Mouse (Mus musculus) bone marrow, adult 2 months (tissue): ENCODE measurements at regions not wholly inside any gene's neighbourhood (a gene's known extent, or its start where the extent isn't known, plus 50 kb on each side); places are given as distances from the start of the nearest gene placed in this dataset.
"Not testable (repeated sequence)": the region's sequence is repeated elsewhere in the genome, so short reads cannot be mapped to it uniquely, and the experiment has no call there.

Source experiments
- H3K27ac ChIP-seq: fragments of 200-500 bp; 2 replicates; pipeline ENCODE4 v1.5.1; 2012; ENCODE audit warnings: low read depth, mild to moderate bottlenecking, control low read depth, inconsistent platforms, low read length; ENCODE audit not compliant: control insufficient read depth, poor library complexity, insufficient read depth
- H3K4me1 ChIP-seq: fragments of 200-500 bp; 2 replicates; pipeline ENCODE4 v1.6.1; 2011; ENCODE audit warnings: low read length; ENCODE audit not compliant: control insufficient read depth, insufficient read depth
- H3K4me3 ChIP-seq: fragments of 200-500 bp; replicated peaks from 2 replicates; pipeline ENCODE3; 2011; ENCODE audit warnings: mild to moderate bottlenecking, low read depth, low read length, control low read depth; ENCODE audit not compliant: control insufficient read depth
- CTCF ChIP-seq: fragments of 200-500 bp; IDR thresholded peaks from 2 replicates; pipeline ENCODE4 v1.5.1; 2011; ENCODE audit warnings: low read length, control low read depth; ENCODE audit not compliant: control insufficient read depth, insufficient read depth
- POLR2A ChIP-seq: fragments of 200-500 bp; IDR thresholded peaks from 2 replicates; pipeline ENCODE4 v1.6.1; 2011; ENCODE audit warnings: low read depth, mild to moderate bottlenecking, control low read depth, low read length, borderline replicate concordance; ENCODE audit not compliant: control insufficient read depth
- WGBS: fragments of 180-500 bp; shearing (Covaris S2); methylation state at CpG from one replicate; pipeline ENCODE4 v1.1.7; 2018; 5-methylcytosine and 5-hydroxymethylcytosine counted together

GRCm38 (mm10) chr12:107198389-107199018, 289.9 kb upstream of the 3110018I06Rik start:
- H3K4me1 ChIP-seq = no peaks in the 10 kb centered on the region
- TF ChIP-seq CTCF (no peak), POLR2A (no peak)
- no peak overlapping the region for H3K27ac ChIP-seq
- H3K4me3 ChIP-seq = no peak overlapping the region
- 57% methylated on average over 2 of the region's 2 CpGs for WGBS

DNA sequence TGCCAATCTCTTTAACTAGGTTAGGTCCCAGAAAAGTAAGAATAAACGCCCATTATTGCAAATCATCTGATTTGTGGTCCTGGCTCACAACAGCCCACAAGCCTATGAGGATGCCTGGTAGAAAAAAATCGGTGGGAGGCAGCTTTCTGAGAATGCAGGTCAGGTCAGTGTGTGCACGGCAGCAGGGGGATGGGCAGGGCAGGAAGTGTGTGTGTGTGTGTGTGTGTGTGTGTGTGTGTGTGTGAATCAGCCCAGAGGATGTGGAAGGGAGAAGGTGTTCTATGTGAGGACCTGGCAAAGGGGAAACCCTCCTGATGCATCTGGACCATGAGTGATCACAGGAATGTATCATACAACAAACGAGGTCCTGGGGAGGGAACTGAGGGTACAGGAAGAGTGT, 287.5 kb upstream of the 3110018I06Rik start:
- H3K27ac ChIP-seq = no peak overlapping the region
- no peaks in the 10 kb centered on the region for H3K4me1 ChIP-seq
- TF ChIP-seq POLR2A = no peak
- no peak for TF ChIP-seq CTCF
- WGBS = 37% methylated on average over 4 of the region's 4 CpGs
- H3K4me3 ChIP-seq = no peak overlapping the region

- H3K4me1 ChIP-seq, H3K4me3 ChIP-seq, H3K27ac ChIP-seq: not testable (repeated sequence)
- WGBS = 62% methylated on average over 6 of the region's 6 CpGs
Observed at GRCm38 (mm10) chr12:107208826-107209225, 279.6 kb upstream of the 3110018I06Rik start.

GRCm38 (mm10) chr12:107212826-107213225, 275.6 kb upstream of the 3110018I06Rik start:
- TF ChIP-seq POLR2A = no peak
- TF ChIP-seq CTCF = no peak
- Histone ChIP-seq H3K4me3 (no peak overlapping the region), H3K27ac (no peak overlapping the region), H3K4me1 (no peaks in the 10 kb centered on the region)
- WGBS = 85% methylated on average over 10 of the region's 10 CpGs

GRCm38 (mm10) chr12:107216119-107216518, 272.3 kb upstream of the 3110018I06Rik start:
- WGBS = 63% methylated on average over 8 of the region's 8 CpGs
- TF ChIP-seq CTCF (no peak), POLR2A (no peak)
- H3K4me1 ChIP-seq = no peaks in the 10 kb centered on the region
- H3K27ac ChIP-seq = no peak overlapping the region
- H3K4me3 ChIP-seq = no peak overlapping the region

DNA sequence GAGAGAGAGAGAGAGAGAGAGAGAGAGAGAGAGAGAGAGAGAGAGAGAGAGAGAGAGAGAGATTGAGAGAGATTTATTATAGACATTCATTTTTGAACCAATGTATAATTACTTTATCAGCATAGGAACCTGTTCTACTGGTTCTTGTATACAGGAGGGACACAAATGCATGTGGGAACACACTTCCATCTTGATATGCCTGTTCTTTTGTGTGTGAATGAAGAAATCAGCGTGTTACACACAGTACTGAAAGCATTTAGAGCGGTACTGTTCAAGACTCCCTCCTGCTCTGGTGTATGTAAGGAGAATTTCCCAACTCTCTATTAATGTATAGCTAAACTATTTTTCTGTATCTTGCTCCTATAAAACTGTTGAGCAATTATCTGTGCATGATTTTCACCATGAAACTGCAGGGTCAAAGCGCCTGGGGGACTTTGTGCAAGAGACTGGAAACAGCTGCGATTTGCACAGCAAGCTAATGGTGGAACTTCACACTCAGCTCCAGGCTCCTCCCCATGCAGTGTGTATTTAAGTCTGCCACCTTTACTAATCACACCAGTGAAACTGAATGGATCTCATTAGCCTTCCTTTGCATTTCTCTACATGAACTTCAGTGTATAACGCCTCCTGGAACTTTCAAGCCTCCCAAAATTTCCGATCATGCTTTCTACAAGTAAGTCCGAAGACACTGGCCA, 267.0 kb upstream of the 3110018I06Rik start:
- TF ChIP-seq POLR2A = no peak
- TF ChIP-seq CTCF = no peak
- 71% methylated on average over 7 of the region's 7 CpGs for WGBS
- H3K4me1 ChIP-seq = no peaks in the 10 kb centered on the region
- H3K27ac ChIP-seq = no peak overlapping the region
- no peak overlapping the region for H3K4me3 ChIP-seq

DNA sequence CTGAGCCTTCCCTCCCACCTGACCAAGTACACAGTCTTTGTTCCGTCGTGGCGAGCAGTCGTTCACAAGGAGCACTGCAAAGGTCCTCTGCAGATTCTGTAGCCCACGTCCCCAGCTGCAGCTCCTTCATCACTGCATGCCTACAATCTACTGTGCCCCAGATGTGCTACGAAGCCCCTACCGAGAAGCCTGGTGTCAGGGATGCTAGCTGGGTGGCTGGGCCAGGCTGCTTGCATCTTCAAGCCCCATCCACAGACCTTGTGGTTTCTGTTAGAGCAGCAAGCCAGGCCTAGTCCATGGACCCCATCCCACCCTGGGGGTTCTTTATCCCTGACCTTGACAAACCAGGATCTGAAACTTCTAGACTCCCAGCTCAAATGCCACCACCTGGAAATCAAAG, 266.3 kb upstream of the 3110018I06Rik start:
- 73% methylated on average over 7 of the region's 7 CpGs for WGBS
- no peak overlapping the region for H3K27ac ChIP-seq
- TF ChIP-seq POLR2A (no peak), CTCF (no peak)

GRCm38 (mm10) chr12:107230097-107230496, 258.3 kb upstream of the 3110018I06Rik start:
- WGBS = 73% methylated on average over 3 of the region's 3 CpGs
- Histone ChIP-seq H3K4me1 (no peaks in the 10 kb centered on the region), H3K4me3 (no peak overlapping the region), H3K27ac (no peak overlapping the region)
- TF ChIP-seq POLR2A (no peak), CTCF (no peak)

More for the DNA sequence above, 266.3 kb upstream of the 3110018I06Rik start:
- Histone ChIP-seq H3K4me1 (no peaks in the 10 kb centered on the region), H3K4me3 (no peak overlapping the region)

DNA sequence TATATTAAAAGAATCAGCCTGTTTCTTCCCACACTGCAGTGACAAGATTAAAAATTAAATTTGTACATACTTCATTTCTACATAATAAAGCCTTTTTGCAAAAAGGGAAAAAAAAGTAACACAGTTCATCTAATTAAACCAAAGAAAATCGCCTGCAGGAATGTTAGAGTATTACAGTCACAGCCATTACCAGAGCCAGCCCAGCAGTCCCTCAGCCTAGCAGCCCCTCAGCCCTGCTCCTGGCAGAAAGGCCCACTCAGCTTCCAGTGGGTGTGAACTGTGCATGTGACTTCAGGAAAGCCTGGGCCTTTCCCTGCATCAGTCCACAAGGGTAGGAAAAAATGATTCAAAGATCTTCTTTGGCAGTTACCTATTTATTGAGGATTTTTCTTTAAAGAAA, 256.8 kb upstream of the 3110018I06Rik start:
- no peak overlapping the region for H3K4me3 ChIP-seq
- 37% methylated on average over 1 of the region's 1 CpGs for WGBS
- TF ChIP-seq POLR2A = no peak
- no peak for TF ChIP-seq CTCF
- no peaks in the 10 kb centered on the region for H3K4me1 ChIP-seq
- H3K27ac ChIP-seq = no peak overlapping the region
